Mouse (Mus musculus) CH12.LX (cell line): ENCODE measurements around the gene Pon3. TPM values are rescaled to one million over a fixed set of nuclear protein-coding genes. Genes with fewer than 3 reads are reported as not detected.

ENCODE experiments used
- DNase-seq: peaks from one replicate; pipeline ENCODE4 v3.0.0-alpha.2; 2013; ENCODE audit errors: extremely low read depth
- H3K27ac ChIP-seq: 2 replicates; pipeline ENCODE4 v1.5.1; 2012; ENCODE audit warnings: low read depth, mild to moderate bottlenecking, control low read depth, moderate library complexity; ENCODE audit not compliant: insufficient read depth
- H3K27me3 ChIP-seq: replicated peaks from 2 replicates; pipeline ENCODE3; 2012; ENCODE audit warnings: inconsistent platforms
- H3K36me3 ChIP-seq, 2 experiments: replicated peaks in 1 of 2; 2 replicates each; pipeline versions ENCODE3 to v1.6.1; 2012; ENCODE audit warnings: inconsistent platforms in 1 of 2, low read length in 1 of 2, mild to moderate bottlenecking in 1 of 2, mixed read lengths in 1 of 2, moderate library complexity in 1 of 2; ENCODE audit not compliant: control insufficient read depth in 1 of 2, insufficient read depth in 1 of 2
- H3K4me1 ChIP-seq, 2 experiments: 2 replicates each; pipeline ENCODE4 v1.6.1; 2012; ENCODE audit warnings: inconsistent platforms in 1 of 2, moderate library complexity in 1 of 2; ENCODE audit not compliant: insufficient read depth in 2 of 2, control insufficient read depth in 1 of 2
- H3K4me2 ChIP-seq: 2 replicates; pipeline ENCODE4 v1.6.1; 2012; ENCODE audit warnings: low read depth, mild to moderate bottlenecking, control low read depth; ENCODE audit not compliant: poor library complexity, insufficient read depth, severe bottlenecking
- H3K4me3 ChIP-seq, 3 experiments: fragments of 150-350 bp in 1 of 3; sonication (generic) in 1 of 3; replicated peaks in 1 of 3; 2 replicates each; pipeline versions ENCODE3 to v1.5.1; 2011 to 2012; ENCODE audit warnings: low read depth in 2 of 3, low read length in 2 of 3, mild to moderate bottlenecking in 2 of 3, moderate library complexity in 2 of 3, control low read depth in 1 of 3, improper control_type of control experiment in 1 of 3, inconsistent platforms in 1 of 3, mixed read lengths in 1 of 3; ENCODE audit not compliant: poor library complexity in 1 of 3
- H3K79me2 ChIP-seq: replicated peaks from 2 replicates; pipeline ENCODE4 v1.6.1; 2012; ENCODE audit warnings: mild to moderate bottlenecking, moderate library complexity; ENCODE audit not compliant: control insufficient read depth, poor library complexity, insufficient read depth, severe bottlenecking; ENCODE audit errors: extremely low read depth
- H3K9ac ChIP-seq: 2 replicates; pipeline ENCODE4 v1.6.1; 2012; ENCODE audit warnings: low read depth, mild to moderate bottlenecking, control low read depth, moderate library complexity; ENCODE audit not compliant: insufficient read depth
- H3K9me3 ChIP-seq: replicated peaks from 2 replicates; pipeline ENCODE3; 2012; ENCODE audit warnings: low read length, inconsistent platforms, mixed read lengths
- ELF1 ChIP-seq: IDR thresholded peaks from 2 replicates; pipeline ENCODE4 v1.6.1; 2014; ENCODE audit warnings: low read depth, mild to moderate bottlenecking, inconsistent platforms, low read length, improper control_type of control experiment
- EP300 ChIP-seq: IDR thresholded peaks from 2 replicates; pipeline ENCODE4 v1.6.1; 2011; ENCODE audit warnings: low read length, improper control_type of control experiment
- ETS1 ChIP-seq: conservative IDR thresholded peaks from 2 replicates; pipeline ENCODE4 v1.6.1; 2012; ENCODE audit warnings: low read depth, mild to moderate bottlenecking, inconsistent platforms, low read length, improper control_type of control experiment, moderate library complexity
- HCFC1 ChIP-seq: IDR thresholded peaks from 2 replicates; pipeline ENCODE4 v1.6.1; 2012; ENCODE audit warnings: low read depth, mild to moderate bottlenecking, inconsistent platforms, low read length, improper control_type of control experiment
- IRF4 ChIP-seq: IDR thresholded peaks from 2 replicates; pipeline ENCODE4 v1.6.1; 2014; ENCODE audit warnings: low read depth, mild to moderate bottlenecking, inconsistent platforms, low read length, improper control_type of control experiment
- JUN ChIP-seq: IDR thresholded peaks from 2 replicates; pipeline ENCODE4 v1.6.1; 2011; ENCODE audit warnings: low read depth, mild to moderate bottlenecking, low read length, improper control_type of control experiment, moderate library complexity; ENCODE audit not compliant: insufficient read depth
- KAT2A ChIP-seq: IDR thresholded peaks from 2 replicates; pipeline ENCODE4 v1.6.1; 2012; ENCODE audit warnings: low read length, improper control_type of control experiment, inconsistent platforms; ENCODE audit not compliant: insufficient replicate concordance
- MAFK ChIP-seq: IDR thresholded peaks from 2 replicates; pipeline ENCODE4 v1.6.1; 2011; ENCODE audit warnings: low read length, improper control_type of control experiment; ENCODE audit not compliant: insufficient replicate concordance
- MEF2A ChIP-seq: IDR thresholded peaks from 2 replicates; pipeline ENCODE4 v1.6.1; 2014; ENCODE audit warnings: low read depth, mild to moderate bottlenecking, inconsistent platforms, low read length, improper control_type of control experiment, borderline replicate concordance
- MYC ChIP-seq: IDR thresholded peaks from 2 replicates; pipeline ENCODE4 v1.6.1; 2011; ENCODE audit warnings: low read depth, mild to moderate bottlenecking, improper control_type of control experiment, low read length
- NELFE ChIP-seq: IDR thresholded peaks from 2 replicates; pipeline ENCODE4 v1.6.1; 2011; ENCODE audit warnings: low read depth, low read length, improper control_type of control experiment
- NRF1 ChIP-seq: IDR thresholded peaks from 2 replicates; pipeline ENCODE4 v1.6.1; 2014; ENCODE audit warnings: low read depth, mild to moderate bottlenecking, inconsistent platforms, low read length, improper control_type of control experiment, moderate library complexity
- PAX5 ChIP-seq: IDR thresholded peaks from 2 replicates; pipeline ENCODE4 v1.6.1; 2012; ENCODE audit warnings: low read length, inconsistent platforms, mixed read lengths
- POLR2A ChIP-seq: IDR thresholded peaks from 2 replicates; pipeline ENCODE4 v1.6.1; 2011; ENCODE audit warnings: low read depth, mild to moderate bottlenecking, improper control_type of control experiment, low read length
- POLR2AphosphoS2 ChIP-seq: IDR thresholded peaks from 2 replicates; pipeline ENCODE4 v1.6.1; 2011; ENCODE audit warnings: low read depth, low read length, improper control_type of control experiment
- RCOR1 ChIP-seq: conservative IDR thresholded peaks from 2 replicates; pipeline ENCODE4 v1.6.1; 2012; ENCODE audit warnings: low read depth, mild to moderate bottlenecking, inconsistent platforms, low read length, improper control_type of control experiment
- SMC3 ChIP-seq: IDR thresholded peaks from 2 replicates; pipeline ENCODE4 v1.6.1; 2011; ENCODE audit warnings: low read depth, low read length, improper control_type of control experiment
- TBP ChIP-seq: conservative IDR thresholded peaks from 2 replicates; pipeline ENCODE4 v1.6.1; 2011; ENCODE audit warnings: low read depth, low read length, improper control_type of control experiment
- UBTF ChIP-seq: IDR thresholded peaks from 2 replicates; pipeline ENCODE4 v1.6.1; 2012; ENCODE audit warnings: low read depth, mild to moderate bottlenecking, inconsistent platforms, low read length, improper control_type of control experiment, moderate library complexity
- USF1 ChIP-seq: IDR thresholded peaks from 2 replicates; pipeline ENCODE4 v1.6.1; 2014; ENCODE audit warnings: low read depth, mild to moderate bottlenecking, inconsistent platforms, low read length, improper control_type of control experiment
- ZC3H11A ChIP-seq: IDR thresholded peaks from 2 replicates; pipeline ENCODE4 v1.6.1; 2012; ENCODE audit warnings: low read depth, mild to moderate bottlenecking, inconsistent platforms, low read length, improper control_type of control experiment
- ZMIZ1 ChIP-seq: IDR thresholded peaks from 2 replicates; pipeline ENCODE4 v1.6.1; 2012; ENCODE audit warnings: low read depth, mild to moderate bottlenecking, inconsistent platforms, low read length, improper control_type of control experiment
- ZNF384 ChIP-seq: IDR thresholded peaks from 2 replicates; pipeline ENCODE4 v1.6.1; 2012; ENCODE audit warnings: low read depth, low read length, improper control_type of control experiment, inconsistent platforms
- dilution Hi-C: fragments of 300-500 bp; cut with MboI; formaldehyde crosslinking; loops from 2 replicates; pipeline ENCODE4 v1.14.3; 2020; ENCODE audit warnings: low sequenced_read_pairs; ENCODE audit not compliant: extremely low pct_unique_long_range_greater_than_20kb, extremely low pct_ligation_motif_present
- in situ Hi-C: fragments of 300-500 bp; cut with MboI; formaldehyde crosslinking; loops from 3 replicates; pipeline ENCODE4 v1.14.3; 2019; ENCODE audit warnings: low sequenced_read_pairs, low pct_ligation_motif_present, low pct_unique_long_range_greater_than_20kb, mixed read lengths
- polyA plus RNA-seq: library from polyadenylated mRNA; unstranded; fragments of >175 nt; gene quantifications from 2 replicates; pipeline ENCODE4 v1.2.1, GENCODE M21; 2012; ENCODE audit warnings: low read depth; ENCODE audit not compliant: insufficient read length
- total RNA-seq, 2 experiments: library from RNA; depleted of rRNA; stranded (reverse); fragments of 300-350 nt in 1 of 2; fragments of >200 nt in 1 of 2; gene quantifications; 2 replicates each; pipeline ENCODE4 v1.2.3; 2012 to 2014

Pon3 gene
- total and polyA plus RNA-seq, 3 experiments = 13.4 to 33.1 (median 27.5) TPM

GRCm38 (mm10) chr6:5287919-5288318 is 31.8 kb upstream of the Pon3 start:
- Histone ChIP-seq H3K4me1 (peaks cover 13 to 57% of the 10 kb centered on the region in 2 experiments), H3K27me3 (no peaks in the 10 kb centered on the region), H3K4me3 (no peak overlapping the region), H3K9me3 (no peaks in the 10 kb centered on the region), H3K9ac (no peak overlapping the region), H3K27ac (no peak overlapping the region), H3K79me2 (no peaks in the 10 kb centered on the region), H3K36me3 (peaks cover 14 to 51% of the 10 kb centered on the region in 2 experiments), H3K4me2 (no peak overlapping the region)
- dilution Hi-C loops (no loop called here), in situ Hi-C loops (no loop called here)
- no peak for TF ChIP-seq EP300
- TF ChIP-seq NELFE = no peak
- no peak for TF ChIP-seq RCOR1
- TF ChIP-seq JUN = no peak
- TF ChIP-seq MAFK = no peak
- TF ChIP-seq POLR2AphosphoS2 = no peak
- no peak for TF ChIP-seq MYC
- TF ChIP-seq PAX5 = no peak
- TF ChIP-seq SMC3 = no peak
- no peak for TF ChIP-seq IRF4
- no peak for TF ChIP-seq ETS1
- TF ChIP-seq NRF1 = no peak
- no peak for TF ChIP-seq UBTF
- DNase-seq = no peak

DNA sequence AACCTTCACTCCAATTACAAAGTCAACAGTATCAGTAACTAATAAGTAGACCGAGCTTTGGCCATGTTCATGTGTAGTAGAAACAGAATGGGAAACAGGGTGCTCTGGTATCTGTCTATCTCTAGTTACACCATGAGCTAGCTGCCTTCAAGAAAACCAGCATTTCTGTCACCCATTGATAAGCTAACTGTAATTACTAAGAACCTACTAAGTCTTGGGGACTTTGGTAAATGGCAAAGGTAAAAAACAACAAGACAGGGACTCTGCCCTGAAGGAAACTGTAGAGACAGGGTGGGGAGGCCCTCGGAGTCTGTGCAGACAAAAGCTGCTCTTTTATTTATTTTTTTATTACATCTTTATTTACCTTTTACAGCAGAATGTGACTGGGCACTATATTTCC is 31.3 kb upstream of the Pon3 start:
- Histone ChIP-seq H3K36me3 (peaks cover 15 to 52% of the 10 kb centered on the region in 2 experiments), H3K9me3 (no peaks in the 10 kb centered on the region), H3K4me1 (peaks cover 11 to 57% of the 10 kb centered on the region in 2 experiments), H3K27ac (no peak overlapping the region), H3K4me3 (no peak overlapping the region), H3K27me3 (no peaks in the 10 kb centered on the region), H3K9ac (no peak overlapping the region)
- DNase-seq = no peak
- dilution Hi-C loops = no loop called here
- TF ChIP-seq MYC (no peak), ZNF384 (no peak), KAT2A (no peak), POLR2A (no peak), UBTF (no peak), TBP (no peak), USF1 (no peak), MEF2A (no peak), ZMIZ1 (no peak), ZC3H11A (no peak), ELF1 (no peak), HCFC1 (no peak)
- TF ChIP-seq, all 38 proteins: peak for 0
- Histone ChIP-seq H3K79me2 (no peaks in the 10 kb centered on the region), H3K4me2 (no peak overlapping the region)
- in situ Hi-C loops = no loop called here
